Mouse (Mus musculus) embryo, embryonic 11 days (tissue): ENCODE measurements around the gene Nlrp3.

Experiments
- DNase-seq: peaks from one replicate; pipeline ENCODE4 v3.0.0-alpha.2; 2015

Nlrp3 gene

GRCm38 (mm10) chr11:59541324-59541723 is at the start of gene Nlrp3:
Gene Nlrp3, plus strand, starts transcription at chr11:59541568.
- DNase-seq: no peak

DNA sequence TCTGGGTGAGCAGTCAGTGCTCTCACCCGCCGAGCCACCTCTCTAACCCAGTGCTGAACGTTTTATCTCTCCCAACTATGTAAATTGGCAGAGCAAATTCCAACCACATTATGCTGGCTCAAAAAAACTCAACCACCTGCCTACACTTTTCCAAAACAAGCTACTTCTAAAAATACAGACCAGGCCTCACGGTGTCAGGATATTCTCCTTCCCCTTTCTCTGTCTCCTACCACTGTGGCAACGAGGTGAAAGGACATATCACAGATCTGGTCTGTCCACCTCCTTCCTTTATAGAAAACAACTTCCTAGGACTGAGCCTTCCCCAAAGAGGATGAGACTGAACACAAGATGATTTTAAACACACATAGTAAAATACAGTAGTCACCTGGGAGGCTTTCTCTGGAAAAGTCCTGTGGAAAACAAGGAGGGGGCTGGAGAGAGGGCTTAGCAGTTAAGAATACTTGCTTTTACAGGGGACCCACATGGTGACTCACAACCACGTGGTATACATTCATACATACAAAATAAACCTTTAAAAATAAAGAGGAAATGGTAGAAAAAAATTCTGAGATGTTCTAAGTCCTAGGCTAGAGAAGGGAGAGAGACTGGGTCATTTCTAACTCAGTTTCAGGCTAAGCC is 44.6 kb upstream of the Nlrp3 start:
- DNase-seq: no peak

DNA sequence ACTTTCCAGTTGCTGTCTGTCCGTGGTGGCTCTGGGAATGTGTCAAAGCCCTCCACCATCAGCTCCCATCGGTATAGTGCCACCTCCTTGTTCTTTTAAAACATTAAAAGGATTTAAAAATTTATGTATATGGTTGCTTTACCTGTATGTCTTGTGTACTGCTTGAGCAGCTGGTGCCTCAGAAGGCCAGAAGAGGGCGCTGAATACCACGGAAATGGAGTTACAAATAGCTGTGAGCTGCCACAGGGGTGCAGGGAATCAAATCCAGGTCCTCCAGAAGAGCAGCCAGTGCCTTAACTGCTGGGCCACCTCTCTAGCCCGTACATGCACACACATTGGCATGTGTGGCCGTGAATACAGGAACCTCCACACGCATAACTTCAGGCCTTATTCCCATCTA is 43.6 kb upstream of the Nlrp3 start:
- DNase-seq: no peak

DNA sequence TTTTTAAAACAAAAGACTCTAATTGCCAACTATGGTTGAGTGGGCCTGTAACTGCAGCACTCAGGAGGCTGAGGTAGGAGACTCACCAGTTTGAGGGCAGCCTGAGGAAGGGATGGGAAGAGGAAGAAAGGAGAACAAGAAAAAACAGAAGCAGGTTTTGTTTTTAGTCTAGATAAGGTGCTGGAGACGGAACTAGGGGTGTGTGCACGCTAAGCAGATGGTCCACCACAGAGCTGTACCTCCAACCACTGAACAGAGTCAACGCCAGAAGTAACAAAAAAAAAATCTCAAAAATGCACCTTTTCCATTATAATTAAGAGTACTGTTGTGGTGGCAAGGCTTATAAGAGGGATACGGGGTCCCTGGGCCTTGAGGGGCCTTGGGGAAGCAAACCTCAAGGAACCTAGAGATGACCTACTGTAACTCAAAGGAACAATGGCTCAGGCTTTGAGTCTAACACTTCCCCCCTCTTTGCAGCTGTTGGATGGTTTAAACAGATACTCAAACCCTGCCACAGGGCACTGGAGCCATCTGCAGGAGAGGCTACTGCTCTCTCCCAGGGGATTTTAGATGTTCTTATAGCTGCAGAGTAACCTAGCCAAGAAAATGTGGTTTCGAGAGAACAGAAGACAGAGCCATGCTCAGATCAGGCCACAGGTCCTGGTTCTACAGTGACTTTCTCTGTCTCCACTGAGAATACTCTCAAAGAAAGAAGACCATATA is 39.2 kb upstream of the Nlrp3 start:
- DNase-seq: no peak

GRCm38 (mm10) chr11:59505351-59505838 is 36.0 kb upstream of the Nlrp3 start:
- peak; percentile 84 for DNase-seq

DNA sequence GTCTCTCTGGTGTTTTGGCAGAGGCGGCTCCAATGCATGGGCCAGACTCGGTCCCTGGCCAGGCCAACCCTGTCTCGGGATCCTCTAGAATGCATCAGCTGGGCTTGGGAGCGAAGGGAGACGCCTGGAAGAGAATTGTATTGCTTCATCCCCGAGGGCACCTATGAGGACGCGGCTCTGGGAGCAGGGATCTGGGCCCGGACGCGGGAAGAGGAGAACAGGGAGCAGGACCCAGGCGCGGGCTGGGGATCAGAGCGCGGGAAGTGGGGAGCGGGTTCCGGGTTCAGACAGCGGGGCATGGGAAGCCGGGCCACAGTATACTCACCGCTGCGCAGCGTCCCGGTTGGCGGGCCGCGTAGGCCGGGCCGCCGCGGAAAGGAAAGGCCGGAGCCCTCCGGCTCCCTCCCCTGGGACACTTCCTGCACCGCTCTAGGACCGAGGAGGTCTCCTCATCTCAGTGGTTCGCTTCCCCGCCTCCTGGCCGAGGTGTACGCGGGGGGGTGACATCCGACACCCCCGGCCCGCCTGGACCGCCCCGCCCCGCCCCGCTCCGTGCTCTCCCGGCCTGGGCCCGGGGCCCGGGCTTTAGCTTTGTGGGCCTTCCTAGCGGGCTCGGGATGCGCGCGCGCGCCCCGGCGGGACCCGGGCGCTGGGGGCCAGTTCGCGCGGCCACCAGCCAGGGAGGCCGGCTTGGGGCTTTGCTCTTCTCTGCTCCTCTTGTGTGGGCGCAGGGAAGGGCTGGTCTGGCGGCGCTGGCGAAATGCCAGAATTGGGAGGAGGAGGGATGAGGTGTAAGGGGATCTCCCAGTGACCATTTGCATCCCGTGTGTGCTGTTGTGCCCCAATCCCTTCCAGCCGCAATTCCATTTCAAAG is 35.3 kb upstream of the Nlrp3 start:
- peak; percentile 96 for DNase-seq

DNA sequence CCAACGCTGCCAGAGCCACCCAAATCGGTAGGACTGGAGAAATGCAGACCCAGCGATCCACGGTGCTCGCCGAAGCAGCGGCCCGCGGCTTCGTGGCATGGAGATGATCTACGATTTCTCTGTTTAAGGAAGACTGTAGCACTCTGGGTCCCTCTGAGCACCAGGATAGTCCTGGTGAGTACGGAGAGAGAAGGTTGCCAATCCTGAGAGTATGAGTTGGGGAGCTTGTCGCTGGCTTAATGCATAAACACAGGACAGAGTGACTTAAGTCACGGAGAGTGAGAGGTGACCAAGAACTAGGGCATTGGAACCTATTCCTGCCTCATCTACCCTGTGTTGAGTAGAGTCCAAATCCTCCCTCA is 34.7 kb upstream of the Nlrp3 start:
- no peak for DNase-seq

DNA sequence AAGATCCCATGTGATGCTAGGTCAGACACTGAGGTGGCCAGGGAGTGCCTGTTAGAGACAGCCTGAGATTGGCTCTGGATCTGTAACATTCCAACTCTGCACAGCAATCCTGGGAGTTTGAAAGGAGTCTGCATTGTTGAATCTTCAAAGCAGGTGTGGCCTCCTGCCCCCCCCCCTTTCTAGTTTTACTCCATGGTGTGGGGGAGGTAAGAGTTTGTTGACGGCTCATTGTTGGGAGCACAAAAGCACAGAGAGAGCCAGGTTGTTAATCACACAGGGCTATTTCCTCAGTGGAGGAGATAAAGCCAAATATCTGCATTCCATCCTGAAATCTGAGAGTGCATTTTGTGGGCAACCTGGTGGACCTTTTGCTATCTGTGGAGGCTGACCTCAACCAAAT is 29.8 kb upstream of the Nlrp3 start:
- DNase-seq: no peak

DNA sequence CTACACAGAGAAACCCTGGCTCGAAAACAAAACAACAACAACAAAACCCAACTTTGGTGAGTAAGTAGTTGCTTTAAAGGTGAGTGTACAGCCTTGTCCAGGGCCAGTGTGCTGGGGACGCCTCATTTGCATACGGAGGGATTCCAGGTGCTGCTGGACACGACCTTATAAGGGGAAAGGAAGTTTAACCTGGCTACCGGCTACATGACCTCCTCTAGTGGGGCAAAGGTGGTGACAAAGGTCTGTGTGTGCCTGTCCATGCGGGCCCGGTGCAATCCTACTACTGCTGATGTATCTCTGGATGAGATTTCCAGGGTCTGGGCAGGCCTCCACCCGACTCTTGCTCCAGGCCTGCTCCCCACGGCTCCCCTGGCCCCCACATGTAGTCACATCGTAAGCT is 28.6 kb upstream of the Nlrp3 start:
- DNase-seq: no peak

GRCm38 (mm10) chr11:59513556-59513955 is 27.8 kb upstream of the Nlrp3 start:
- no peak for DNase-seq

GRCm38 (mm10) chr11:59514381-59514780 is 27.0 kb upstream of the Nlrp3 start:
- DNase-seq: no peak

- no peak for DNase-seq
Measured at GRCm38 (mm10) chr11:59514789-59515188, 26.6 kb upstream of the Nlrp3 start.

DNA sequence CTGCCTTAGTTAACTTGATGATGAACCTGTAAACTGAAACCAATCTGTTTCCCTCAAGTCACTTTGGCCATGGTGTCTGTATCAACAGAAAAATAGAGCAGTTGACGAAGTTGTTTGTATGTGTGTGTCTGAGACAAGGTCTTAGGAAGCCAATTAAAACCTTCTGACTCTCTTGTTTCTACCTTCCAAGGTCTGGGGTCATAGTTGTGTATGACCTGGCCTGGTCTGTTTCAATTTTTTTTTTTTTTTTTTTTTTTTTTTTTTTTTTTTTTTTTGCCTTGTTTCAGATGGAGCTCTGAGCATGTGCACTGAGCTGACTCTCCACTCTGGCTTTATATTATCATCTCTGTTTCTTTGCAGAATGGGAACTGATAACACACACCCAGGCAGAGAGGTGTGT is 23.9 kb upstream of the Nlrp3 start:
- DNase-seq: no peak

- DNase-seq: no peak
Measured at GRCm38 (mm10) chr11:59518226-59518625, 23.1 kb upstream of the Nlrp3 start.

DNA sequence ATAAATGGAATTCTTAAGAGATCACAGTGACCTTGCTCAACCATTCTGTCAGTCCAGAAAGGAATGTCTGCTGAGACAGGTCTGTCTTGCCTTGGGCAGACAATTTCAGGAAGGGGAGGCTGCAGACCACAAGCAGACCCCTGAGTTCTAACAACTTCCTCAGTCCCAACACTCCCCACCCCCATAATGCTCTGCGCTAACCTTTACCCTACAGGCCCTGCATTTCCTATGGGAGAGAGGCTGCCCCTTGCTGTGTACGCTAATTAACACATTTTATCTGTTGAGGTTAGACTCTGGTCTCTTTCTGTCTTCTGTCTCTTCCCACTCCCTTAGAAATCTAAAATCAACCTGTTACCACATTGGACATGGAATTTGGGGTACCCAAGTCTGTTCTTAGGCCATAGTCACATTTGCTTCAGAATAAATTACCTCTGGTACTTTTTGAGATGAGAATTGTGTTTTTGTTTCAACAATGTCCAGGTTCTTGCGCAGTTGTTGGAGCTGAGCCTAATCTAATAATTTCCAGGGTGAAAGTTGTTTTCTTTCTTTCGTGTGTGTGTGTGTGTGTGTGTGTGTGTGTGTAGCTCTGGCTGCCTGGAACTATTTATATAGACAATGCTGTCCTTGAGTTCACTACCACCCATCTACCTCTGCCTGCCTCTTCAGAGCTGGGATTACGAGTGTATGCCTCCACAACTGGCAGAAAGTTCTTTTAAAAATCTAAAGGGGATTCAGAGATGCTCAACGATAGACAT is 21.4 kb upstream of the Nlrp3 start:
- DNase-seq: no peak

DNA sequence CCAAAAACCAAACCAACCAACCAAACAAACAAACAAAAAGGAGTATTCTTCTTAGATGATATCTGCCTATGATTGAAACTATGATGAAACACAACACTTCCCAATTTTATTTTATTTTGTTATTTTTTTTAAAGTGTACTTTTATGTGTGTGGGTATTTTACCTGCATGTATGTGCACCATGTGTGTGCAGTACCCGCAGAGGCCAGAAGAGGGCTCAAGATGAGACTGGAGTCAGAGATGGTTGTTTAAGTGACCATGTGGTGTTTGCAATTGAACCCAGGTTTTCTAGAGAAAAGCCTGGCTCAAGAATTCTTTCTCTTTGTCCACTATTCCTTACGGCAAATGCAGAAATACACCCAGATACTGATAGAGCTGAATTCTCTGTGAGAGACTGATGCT is 17.2 kb upstream of the Nlrp3 start:
- no peak for DNase-seq

DNA sequence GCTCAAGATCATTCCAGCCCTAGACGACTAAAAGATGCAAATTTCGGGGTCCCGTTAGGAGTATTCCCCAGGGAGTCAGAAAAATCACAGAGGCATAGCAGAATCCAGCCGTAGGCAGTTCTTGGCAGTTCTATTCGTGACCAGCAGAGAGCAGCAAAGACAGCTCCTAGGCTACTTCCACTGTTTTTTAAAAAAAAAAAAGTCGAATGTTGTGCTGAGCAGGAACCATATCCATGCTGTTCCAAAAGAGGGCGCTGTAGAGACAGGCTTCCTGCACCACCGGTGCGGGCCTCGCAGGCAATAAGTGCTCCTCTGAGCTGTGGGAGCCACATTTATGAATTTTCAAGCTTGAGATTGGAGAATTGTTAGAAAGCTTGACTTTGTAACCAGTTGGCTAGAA is 16.1 kb upstream of the Nlrp3 start:
- DNase-seq: peak; percentile 84

DNA sequence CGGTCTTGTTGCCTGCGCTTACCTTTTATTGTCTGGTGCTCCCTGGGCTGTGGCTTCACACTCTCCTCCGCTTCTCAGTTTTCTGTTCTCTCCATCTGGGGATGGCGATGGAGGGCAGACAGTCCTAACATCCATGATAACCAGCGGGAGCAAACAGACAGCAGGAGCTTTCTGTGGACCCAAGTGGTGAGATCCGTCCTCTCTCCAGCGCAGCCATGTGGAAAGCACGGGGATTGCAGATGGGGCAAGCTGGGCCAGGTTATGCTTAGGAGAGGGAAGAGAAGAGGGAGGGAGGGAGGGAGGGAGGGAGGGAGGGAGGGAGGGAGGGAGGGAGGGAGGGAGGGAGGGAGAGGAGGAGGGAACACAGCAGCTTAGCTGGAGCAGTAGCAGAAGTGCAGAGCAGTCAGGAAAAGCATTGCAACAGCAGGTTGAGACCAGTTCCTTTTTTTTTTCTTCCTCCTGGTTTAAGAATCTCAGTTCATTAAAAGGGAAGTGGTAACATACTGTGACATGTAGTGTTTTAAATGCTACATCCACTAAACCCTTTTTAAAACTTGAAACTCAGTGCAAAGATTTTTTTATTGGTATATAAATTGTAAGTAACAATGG is 14.8 kb upstream of the Nlrp3 start, which contains the start of gene Zkscan17:
TSS of gene Zkscan17 (minus strand) at position 280 of the 609 bp plus-strand sequence.
- DNase-seq: no peak

- DNase-seq: no peak
Measured at GRCm38 (mm10) chr11:59530221-59530620, 11.1 kb upstream of the Nlrp3 start.

- DNase-seq: peak; percentile 66
Measured at GRCm38 (mm10) chr11:59530870-59531535, 10.4 kb upstream of the Nlrp3 start.

DNA sequence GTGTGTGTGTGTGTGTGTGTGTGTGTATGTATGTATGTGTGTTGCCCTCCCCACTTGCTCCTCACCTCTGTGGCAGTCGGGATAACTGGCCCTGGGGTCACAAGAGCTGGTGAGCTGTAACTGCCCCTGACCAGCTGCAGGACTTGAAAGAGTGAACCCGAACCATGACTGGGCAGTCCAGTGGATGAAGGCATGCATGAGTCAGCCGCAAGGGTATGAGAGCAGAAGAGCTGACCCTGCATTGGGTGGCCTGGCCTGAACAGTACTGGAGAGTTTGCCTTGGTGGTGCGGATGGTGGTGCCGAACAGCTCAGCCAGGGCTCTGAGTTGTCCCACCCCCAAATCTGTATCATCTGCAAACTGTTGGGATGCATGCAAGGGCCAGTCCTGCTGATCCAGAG is 9.8 kb upstream of the Nlrp3 start:
- no peak for DNase-seq
